Mouse (Mus musculus) forebrain, embryonic 10.5 days (tissue): ENCODE data around the gene Olfr90. TPM values are rescaled to one million over a fixed set of nuclear protein-coding genes. Genes with fewer than 3 reads are reported as not detected.

Experiments
- polyA plus RNA-seq: library from polyadenylated mRNA; unstranded; fragments of >200 nt; fragmentation: Nextera tagmentation; extraction: Ambion mirVana; gene quantifications from 2 replicates; pipeline ENCODE4 v1.2.1, GENCODE M21; 2016

The Olfr90 gene
- polyA plus RNA-seq, 1 experiment from 2014 or later, result not detected

Other genes with a start within 250 kb of the Olfr90 start
- 0.20 and 0.27 TPM in 2 replicates for gene Trim15, start 221.3 kb downstream of the Olfr90 start, polyA plus RNA-seq
- gene Trim10, start 218.9 kb downstream of the Olfr90 start, polyA plus RNA-seq, result 6.1 and 9.8 TPM in 2 replicates
- not detected in 2 replicates for gene Trim40, start 198.4 kb downstream of the Olfr90 start, polyA plus RNA-seq
- gene Trim31, start 190.4 kb downstream of the Olfr90 start, polyA plus RNA-seq, result not detected in 2 replicates
- gene Rnf39, start 145.6 kb downstream of the Olfr90 start, polyA plus RNA-seq, result 0.26 and 0.31 TPM in 2 replicates
- gene Ppp1r11, start 136.8 kb downstream of the Olfr90 start, polyA plus RNA-seq, result 157 TPM in 2 replicates
- gene Znrd1, start 129.9 kb downstream of the Olfr90 start, polyA plus RNA-seq, result 89.0 and 98.1 TPM in 2 replicates
- 9.9 and 11.0 TPM in 2 replicates for gene Znrd1as, start 129.9 kb downstream of the Olfr90 start, polyA plus RNA-seq
- not detected in 2 replicates for gene 2410137M14Rik, start 107.3 kb downstream of the Olfr90 start, polyA plus RNA-seq
- 0.74 and 0.94 TPM in 2 replicates for gene H2-M5, start 99.0 kb downstream of the Olfr90 start, polyA plus RNA-seq
- 78.5 and 81.0 TPM in 2 replicates for gene Zfp57, start 87.3 kb downstream of the Olfr90 start, polyA plus RNA-seq
- 0.16 and 0.30 TPM in 2 replicates for gene Mog, start 65.1 kb downstream of the Olfr90 start, polyA plus RNA-seq
- gene Gabbr1, start 42.5 kb downstream of the Olfr90 start, polyA plus RNA-seq, result 8.0 and 8.4 TPM in 2 replicates
- gene Olfr91, start 9.8 kb upstream of the Olfr90 start, polyA plus RNA-seq, result 0.15 TPM in 1 of 2 replicates, not detected in the other
- not detected in 2 replicates for gene Olfr92, start 31.6 kb upstream of the Olfr90 start, polyA plus RNA-seq
- gene Olfr93, start 73.0 kb upstream of the Olfr90 start, polyA plus RNA-seq, result not detected in 2 replicates
- gene Ubd, start 105.4 kb upstream of the Olfr90 start, polyA plus RNA-seq, result not detected in 2 replicates
- not detected in 2 replicates for gene Olfr94, start 112.5 kb upstream of the Olfr90 start, polyA plus RNA-seq
- not detected in 2 replicates for gene Olfr95, start 124.6 kb upstream of the Olfr90 start, polyA plus RNA-seq
- not detected in 2 replicates for gene Olfr96, start 131.6 kb upstream of the Olfr90 start, polyA plus RNA-seq
- not detected in 2 replicates for gene Olfr97, start 148.8 kb upstream of the Olfr90 start, polyA plus RNA-seq
- gene Olfr98, start 175.2 kb upstream of the Olfr90 start, polyA plus RNA-seq, result not detected in 2 replicates
- gene H2-M3, start 181.7 kb upstream of the Olfr90 start, polyA plus RNA-seq, result 1.9 and 2.6 TPM in 2 replicates
- not detected in 2 replicates for gene Olfr99, start 195.0 kb upstream of the Olfr90 start, polyA plus RNA-seq
- not detected in 2 replicates for gene Olfr101, start 215.8 kb upstream of the Olfr90 start, polyA plus RNA-seq
- not detected in 2 replicates for gene Olfr102, start 228.6 kb upstream of the Olfr90 start, polyA plus RNA-seq